Comparison of ENCODE assay signal across 23 mouse cellular contexts in the genomic region with DNA sequence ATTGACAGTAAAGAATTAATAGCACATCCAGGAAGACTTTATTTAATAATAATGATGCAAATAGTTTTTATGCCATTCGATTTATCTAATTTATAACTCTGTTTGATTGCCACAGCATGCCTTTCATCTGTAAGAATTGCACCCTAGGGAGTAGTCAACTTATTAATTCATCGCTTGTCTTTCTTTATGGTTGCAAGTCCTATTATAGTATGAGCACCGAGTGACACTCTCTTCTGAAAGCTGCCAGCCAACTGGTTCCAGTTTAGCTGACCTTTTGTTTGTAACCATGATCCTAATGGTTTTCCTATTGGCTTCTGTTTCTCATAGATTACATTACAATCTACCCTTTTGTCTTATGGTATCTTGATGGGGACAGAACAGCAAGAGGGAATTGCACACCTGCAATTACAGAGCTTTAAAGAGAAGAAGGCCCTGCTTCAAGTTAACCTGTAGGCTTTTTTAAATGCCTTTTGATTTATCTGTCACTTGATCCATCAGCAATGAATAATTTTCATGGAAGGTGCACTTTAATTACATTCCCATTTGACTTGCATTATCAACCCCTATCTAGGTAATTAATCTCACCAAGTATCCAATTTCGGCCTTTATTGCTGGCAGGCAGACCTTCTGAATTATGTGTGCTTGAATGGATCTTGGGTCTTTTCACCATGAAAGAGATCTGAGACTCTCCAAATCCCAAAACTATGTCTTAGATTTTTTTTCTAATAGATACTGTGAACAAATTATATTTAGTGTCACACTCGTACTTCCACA.
A peak's percentile ranks its signal among the peaks of the same experiment; 100 is the strongest.
DNase-seq lines count a peak whose midpoint lies in the region; ATAC-seq lines count a peak whose summit lies in the region.
"Had no signal": no experiment of that assay in that cellular context is flagged by ENCODE, and none has a peak within 500 bp of the region (broad histone marks: within the 10 kb centered on the region; RNA-seq: fewer than 3 reads in every experiment).

No protein-coding gene starts in this region.

- DNase-seq in embryo, embryonic 11 days, result peak; percentile 31
- DNase-seq in embryo, embryonic 10 days (ENCODE audit: low spot score), result no peak
- DNase-seq in kidney, adult 11 months, result no peak
- peak; percentile 48 for DNase-seq in midbrain, embryonic 14.5 days
- no peak for DNase-seq in midbrain, embryonic 10.5 days (ENCODE audit: low spot score)
- DNase-seq in layer of hippocampus, postnatal 10 days (ENCODE audit: low spot score in 2 of 2), result no peak
- DNase-seq: adrenal gland, postnatal 14 days; cerebellum, adult 8-10 months; cerebellum, postnatal 36 days; gastrocnemius, postnatal 10 days; heart, postnatal 4 days; left cerebral cortex, postnatal 4 days; lung, embryonic 14.5 days; retina, postnatal 1 day had no signal

- peak; percentile 60; the same call in 1 of the 2 replicates for ATAC-seq in kidney, embryonic 14.5 days (ENCODE audit: low FRiP score, low TSS enrichment)
- ATAC-seq in midbrain, embryonic 14.5 days (ENCODE audit: low FRiP score, low TSS enrichment), result no peak
- ATAC-seq in neural tube, embryonic 14.5 days (ENCODE audit: low read depth), result peak; percentile 58; the same call in 1 of the 2 replicates
- ATAC-seq: forebrain, embryonic 15.5 days had no signal

- H3K9me3 ChIP-seq in kidney, embryonic 14.5 days (ENCODE audit: control insufficient read depth, low read length), result no peaks in the 10 kb centered on the region
- H3K9me3 ChIP-seq in midbrain, embryonic 14.5 days (ENCODE audit: control insufficient read depth, low read length), result no peaks in the 10 kb centered on the region
- no peaks in the 10 kb centered on the region for H3K9me3 ChIP-seq in midbrain, embryonic 10.5 days (replicated peaks)
- no peaks in the 10 kb centered on the region for H3K9me3 ChIP-seq in neural tube, embryonic 14.5 days (ENCODE audit: control insufficient read depth, low read length)
- H3K9me3 ChIP-seq: embryonic facial prominence, embryonic 13.5 days; forebrain, embryonic 15.5 days; heart, embryonic 10.5 days; limb, embryonic 15.5 days; megakaryocyte, embryonic 14.5 days had no signal

- H3K9ac ChIP-seq in kidney, embryonic 14.5 days (ENCODE audit: low read depth, low read length), result no peak overlapping the region
- H3K9ac ChIP-seq in midbrain, embryonic 14.5 days (replicated peaks; ENCODE audit: low read length), result no peak overlapping the region
- no peak overlapping the region for H3K9ac ChIP-seq in neural tube, embryonic 14.5 days (replicated peaks; ENCODE audit: low read depth, low read length)
- H3K9ac ChIP-seq: embryonic facial prominence, embryonic 13.5 days; forebrain, embryonic 15.5 days; limb, embryonic 15.5 days; liver, embryonic 14.5 days; lung, embryonic 14.5 days had no signal

- WGBS in kidney, embryonic 14.5 days, result 35% methylated on average over 5 of the region's 5 CpGs
- WGBS in midbrain, embryonic 14.5 days, result 23% methylated on average over 5 of the region's 5 CpGs
- WGBS in midbrain, embryonic 10.5 days, result 66% methylated on average over 5 of the region's 5 CpGs
- WGBS in neural tube, embryonic 14.5 days, result 31% methylated on average over 5 of the region's 5 CpGs

- no peak overlapping the region for H3K4me2 ChIP-seq in kidney, embryonic 14.5 days (replicated peaks; ENCODE audit: low read depth, low read length)
- H3K4me2 ChIP-seq in midbrain, embryonic 14.5 days (ENCODE audit: low read length), result no peak overlapping the region
- no peak overlapping the region for H3K4me2 ChIP-seq in neural tube, embryonic 14.5 days (ENCODE audit: low read depth, low read length)
- H3K4me2 ChIP-seq: embryonic facial prominence, embryonic 13.5 days; forebrain, embryonic 15.5 days; limb, embryonic 15.5 days; lung, embryonic 14.5 days had no signal

- no peaks in the 10 kb centered on the region for H3K36me3 ChIP-seq in kidney, embryonic 14.5 days (ENCODE audit: control insufficient read depth, insufficient read depth, low read length)
- H3K36me3 ChIP-seq in midbrain, embryonic 14.5 days (ENCODE audit: control insufficient read depth, insufficient read depth, low read length), result no peaks in the 10 kb centered on the region
- no peaks in the 10 kb centered on the region for H3K36me3 ChIP-seq in midbrain, embryonic 10.5 days
- no peaks in the 10 kb centered on the region for H3K36me3 ChIP-seq in neural tube, embryonic 14.5 days (ENCODE audit: control insufficient read depth, insufficient read depth, low read length)
- H3K36me3 ChIP-seq: embryonic facial prominence, embryonic 13.5 days; forebrain, embryonic 15.5 days; heart, embryonic 10.5 days; limb, embryonic 15.5 days had no signal

- no peak overlapping the region for H3K4me3 ChIP-seq in kidney, embryonic 14.5 days (ENCODE audit: low read length)
- H3K4me3 ChIP-seq in midbrain, embryonic 14.5 days (replicated peaks; ENCODE audit: low read depth, low read length), result no peak overlapping the region
- no peak overlapping the region for H3K4me3 ChIP-seq in midbrain, embryonic 10.5 days
- no peak overlapping the region for H3K4me3 ChIP-seq in neural tube, embryonic 14.5 days (ENCODE audit: low read depth, low read length)
- H3K4me3 ChIP-seq: embryonic facial prominence, embryonic 13.5 days; forebrain, embryonic 15.5 days; heart, embryonic 10.5 days; limb, embryonic 15.5 days; megakaryocyte, embryonic 14.5 days; myocyte had no signal

- no peaks in the 10 kb centered on the region for H3K27me3 ChIP-seq in kidney, embryonic 14.5 days (ENCODE audit: control insufficient read depth, insufficient read depth, low read length)
- H3K27me3 ChIP-seq in midbrain, embryonic 14.5 days (ENCODE audit: control insufficient read depth, insufficient read depth, low read length), result no peaks in the 10 kb centered on the region
- H3K27me3 ChIP-seq in midbrain, embryonic 10.5 days (ENCODE audit: low read depth, poor library complexity, severe bottlenecking), result no peaks in the 10 kb centered on the region
- H3K27me3 ChIP-seq in neural tube, embryonic 14.5 days (ENCODE audit: control insufficient read depth, insufficient read depth, low read length), result no peaks in the 10 kb centered on the region
- H3K27me3 ChIP-seq: embryonic facial prominence, embryonic 13.5 days; forebrain, embryonic 15.5 days; limb, embryonic 15.5 days; megakaryocyte, embryonic 14.5 days had no signal

- H3K4me1 ChIP-seq in kidney, embryonic 14.5 days (ENCODE audit: control insufficient read depth, insufficient read depth, low read length), result no peaks in the 10 kb centered on the region
- no peaks in the 10 kb centered on the region for H3K4me1 ChIP-seq in midbrain, embryonic 14.5 days (ENCODE audit: control insufficient read depth, insufficient read depth, low read length)
- H3K4me1 ChIP-seq in midbrain, embryonic 10.5 days, result peaks cover 9% of the 10 kb centered on the region
- 0 out of 2 replicates have a peak, but pooled peaks cover 4% of the 10 kb centered on the region for H3K4me1 ChIP-seq in neural tube, embryonic 14.5 days (ENCODE audit: control insufficient read depth, insufficient read depth, low read length)
- H3K4me1 ChIP-seq: embryonic facial prominence, embryonic 13.5 days; forebrain, embryonic 15.5 days; limb, embryonic 15.5 days; megakaryocyte, embryonic 14.5 days had no signal

- H3K27ac ChIP-seq in kidney, embryonic 14.5 days (ENCODE audit: low read depth, low read length), result no peak overlapping the region
- no peak overlapping the region for H3K27ac ChIP-seq in midbrain, embryonic 14.5 days (replicated peaks; ENCODE audit: low read depth, low read length)
- H3K27ac ChIP-seq in midbrain, embryonic 10.5 days (replicated peaks), result no peak overlapping the region
- no peak overlapping the region for H3K27ac ChIP-seq in neural tube, embryonic 14.5 days (ENCODE audit: low read depth, low read length)
- H3K27ac ChIP-seq: embryonic facial prominence, embryonic 13.5 days; forebrain, embryonic 15.5 days; heart, embryonic 10.5 days; limb, embryonic 15.5 days; liver, embryonic 14.5 days had no signal

Comparison
In these comparisons a context has a peak if more than half of its experiments do, and no peak if none do; other contexts are left out.
1. DNase-seq: peak in embryo, embryonic 11 days (single experiment) and midbrain, embryonic 14.5 days (single experiment); none in embryo, embryonic 10 days (single experiment), kidney, adult 11 months (single experiment), midbrain, embryonic 10.5 days (single experiment) and layer of hippocampus, postnatal 10 days (0 of 2).